Mouse (Mus musculus): Measurements from ENCODE around the gene Ankar.

Gene Ankar

DNA sequence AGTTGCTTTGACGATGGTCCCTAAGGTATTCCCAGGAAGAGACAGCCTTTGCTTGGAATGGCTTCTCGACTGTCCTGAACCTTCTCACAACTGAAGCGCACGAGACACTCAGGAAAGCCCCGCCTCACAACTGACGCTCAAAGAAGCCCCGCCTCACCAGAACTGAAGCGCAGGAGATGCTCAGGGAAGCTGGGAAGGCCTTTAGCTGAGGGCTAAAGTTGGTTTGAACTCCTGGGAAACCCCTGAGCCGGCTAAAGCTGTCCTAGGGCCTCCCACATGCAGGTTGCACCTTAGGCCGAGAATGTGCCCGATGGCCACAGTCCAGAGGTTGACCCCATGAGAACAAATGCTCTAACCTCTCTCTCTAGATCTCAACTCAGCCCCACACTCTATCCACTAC, at the start of gene Ankar:
Gene Ankar (minus strand): TSS at position 101 of the 400 bp plus-strand sequence.
- DNase-seq (ENCODE audit: low spot score), result no peak

DNA sequence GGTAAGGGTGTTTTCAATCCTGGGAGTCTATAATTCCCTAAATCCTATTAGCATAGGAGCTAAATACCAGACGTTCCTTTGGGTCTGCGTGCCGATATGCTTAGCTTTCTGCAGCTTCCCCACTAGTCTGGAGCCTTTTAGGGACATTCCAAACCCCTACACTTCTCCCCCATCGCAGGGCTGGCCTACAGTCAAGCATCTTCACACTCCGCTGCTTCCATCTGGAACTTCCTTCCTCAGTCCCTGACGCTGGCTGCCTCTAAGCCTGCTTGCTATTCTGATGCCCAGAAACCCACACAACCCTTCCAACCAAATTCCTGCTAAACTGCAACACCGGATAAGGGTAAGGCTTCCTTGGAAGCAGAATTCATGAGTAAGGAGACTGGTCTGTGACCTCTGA, 46.0 kb upstream of the Ankar start:
- no peak for DNase-seq (ENCODE audit: low spot score)

DNA sequence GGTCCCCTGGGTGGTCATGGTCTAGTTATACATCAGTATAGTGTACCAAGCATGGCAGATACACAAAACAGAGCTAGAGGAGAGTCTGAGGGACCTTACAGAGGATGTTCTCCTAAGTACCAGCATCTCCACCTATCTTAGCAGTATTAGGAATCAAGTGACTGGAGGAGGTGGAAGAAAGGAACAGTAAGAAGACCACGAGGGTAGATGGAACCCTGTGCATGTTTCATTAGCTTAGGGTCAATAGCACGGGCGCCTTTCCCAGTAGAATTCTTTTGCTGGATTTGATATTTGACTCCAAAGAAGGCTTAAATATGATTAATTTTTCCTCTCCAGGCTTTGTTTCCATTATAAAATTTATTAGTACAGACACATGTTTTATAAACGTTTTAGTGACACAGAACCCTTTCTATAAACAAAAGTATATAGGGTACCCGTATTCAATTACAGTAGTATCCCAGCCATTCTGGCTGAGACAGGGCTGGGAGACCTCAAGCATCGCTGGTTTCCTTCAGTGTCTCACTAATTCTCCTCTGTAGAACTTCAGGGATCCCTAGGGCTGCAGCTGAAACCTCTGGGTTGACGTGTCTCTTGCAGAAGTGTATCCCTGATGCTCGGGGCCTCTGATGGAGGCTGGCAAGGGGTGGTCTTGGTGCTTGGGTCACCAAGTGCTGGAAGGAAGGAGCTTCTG, 44.6 kb upstream of the Ankar start:
- DNase-seq (ENCODE audit: low spot score), result no peak

DNA sequence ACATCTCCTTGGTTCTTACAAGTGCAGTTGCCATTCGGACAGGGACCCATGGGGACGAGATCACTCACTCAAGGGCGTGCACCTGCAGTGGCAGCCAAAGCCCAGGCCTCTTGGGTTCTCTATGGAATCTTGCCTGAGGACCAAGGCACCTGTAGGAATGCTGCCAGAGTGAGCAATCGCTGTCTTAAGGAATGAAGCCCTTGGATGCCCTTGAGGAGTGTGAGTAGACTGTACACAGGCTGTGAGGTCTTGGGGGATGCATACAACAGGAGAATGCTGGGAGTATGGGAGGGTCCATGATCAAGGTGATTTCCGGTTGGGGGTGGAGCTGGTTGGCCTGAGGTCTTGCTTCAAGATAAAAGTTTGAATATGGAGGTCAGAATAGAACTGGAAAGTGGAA, 41.0 kb upstream of the Ankar start:
- DNase-seq (ENCODE audit: low spot score), result no peak

DNA sequence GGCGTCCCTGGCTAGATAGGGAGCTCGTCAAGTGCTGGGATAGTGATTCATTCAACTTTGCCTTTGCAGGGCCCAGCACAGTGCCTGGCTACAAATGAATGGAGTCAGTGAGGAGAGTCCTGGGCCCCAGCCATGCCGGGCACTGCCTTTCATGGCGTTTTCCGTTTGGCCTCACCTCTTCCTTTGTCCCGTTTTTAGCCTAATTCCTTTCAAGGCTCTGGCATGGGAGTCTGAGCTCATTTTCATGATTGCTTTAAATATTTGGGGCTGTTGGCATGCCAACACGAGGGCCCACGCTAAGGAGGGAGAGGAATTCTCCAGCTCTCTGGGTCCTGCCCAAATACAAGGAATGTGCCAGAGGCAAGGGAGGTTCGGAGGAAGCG, 39.3 kb upstream of the Ankar start:
- DNase-seq (ENCODE audit: low spot score), result no peak

DNA sequence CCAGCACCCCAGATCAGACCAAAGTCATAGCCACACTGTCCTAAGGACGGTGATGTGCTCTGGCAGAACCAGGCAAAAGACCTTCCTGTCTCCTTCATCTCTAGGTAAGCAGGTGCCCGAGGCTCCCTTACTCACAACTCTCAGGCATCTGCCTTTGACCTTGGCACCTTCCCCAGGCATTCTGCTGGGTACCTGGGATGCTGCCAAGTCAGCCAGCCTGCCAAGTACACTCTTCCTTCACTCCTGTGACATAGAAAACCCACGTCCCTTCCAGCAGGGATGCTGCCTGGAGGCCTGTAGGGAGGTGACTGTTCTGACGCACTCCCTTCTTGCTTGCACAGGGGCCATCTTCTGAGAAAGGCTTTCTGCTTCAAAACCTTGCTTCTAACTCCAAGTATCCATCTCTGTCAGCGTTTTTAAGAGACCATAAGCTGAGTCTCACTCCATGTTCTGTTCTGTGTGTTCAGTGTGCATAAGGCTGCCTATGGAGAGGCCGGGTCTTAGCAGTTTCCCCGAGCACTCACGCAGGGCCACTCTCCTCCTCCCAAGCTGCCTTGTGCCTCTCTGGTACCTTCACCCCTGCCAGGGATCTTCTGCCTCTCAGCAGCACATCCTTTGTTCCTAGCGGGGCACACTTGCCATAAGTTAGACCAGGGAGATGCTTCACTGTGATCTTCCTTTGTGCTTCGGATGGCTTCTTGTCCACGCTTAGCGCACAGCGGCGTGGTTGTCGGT, 38.7 kb upstream of the Ankar start:
- DNase-seq (ENCODE audit: low spot score), result no peak

DNA sequence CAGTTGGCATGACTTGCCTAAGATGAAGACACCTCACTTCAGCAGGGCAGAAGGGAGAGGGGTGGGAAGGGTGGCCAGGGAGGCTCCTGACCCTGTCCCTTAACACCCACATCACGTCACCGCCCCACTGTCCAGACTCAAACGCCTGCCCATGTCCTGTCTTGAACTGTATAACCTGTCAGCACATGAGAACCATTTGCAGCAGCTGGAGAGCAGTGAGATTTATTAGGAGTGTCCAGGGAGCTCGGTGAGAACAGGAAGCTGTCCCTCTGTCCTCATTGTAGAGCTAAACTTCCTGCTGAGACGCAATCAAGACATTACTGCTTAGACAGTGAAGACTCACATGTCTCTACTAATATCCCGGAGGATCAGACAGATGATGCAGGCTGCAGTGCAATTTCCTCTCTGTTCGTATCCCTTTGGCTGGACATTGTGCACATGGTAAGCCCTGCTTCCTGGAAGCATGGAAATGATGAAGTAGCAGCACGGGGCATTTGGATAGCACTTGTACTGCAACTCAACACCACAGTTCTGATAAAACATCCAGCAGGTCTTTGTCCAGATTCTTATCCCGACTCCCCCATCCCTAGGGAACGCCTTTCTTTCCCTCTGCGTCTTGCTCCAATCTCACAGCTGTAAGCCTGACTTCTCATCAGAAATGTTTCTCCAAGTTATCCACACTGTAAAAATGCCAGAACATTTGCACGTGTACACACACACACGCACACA, 36.2 kb upstream of the Ankar start:
- DNase-seq (ENCODE audit: low spot score), result no peak

DNA sequence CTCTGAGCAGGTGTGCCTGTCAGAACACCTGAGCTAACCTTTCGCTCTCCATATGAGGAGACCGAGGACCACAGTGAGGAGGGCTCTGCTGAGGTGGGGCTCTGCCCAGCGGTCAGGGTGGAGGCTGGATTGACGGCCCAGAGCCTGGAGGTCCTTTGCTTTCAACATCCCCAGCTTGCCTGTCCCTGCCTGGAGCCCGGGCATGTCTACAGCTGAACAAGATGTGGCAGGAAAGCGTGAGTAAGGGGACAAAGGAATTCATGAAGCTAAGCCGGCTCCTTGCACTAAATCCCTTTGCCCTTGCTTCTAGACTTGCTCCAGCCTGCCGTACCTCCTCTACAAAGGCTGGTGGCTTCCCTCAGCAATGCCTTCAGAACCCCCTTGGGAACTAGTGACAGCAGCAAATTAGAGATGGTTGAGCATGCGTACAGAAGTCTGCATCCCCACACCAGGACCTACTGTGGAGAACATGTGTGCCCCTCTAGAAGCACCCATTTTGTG, 32.9 kb upstream of the Ankar start:
- no peak for DNase-seq (ENCODE audit: low spot score)

DNA sequence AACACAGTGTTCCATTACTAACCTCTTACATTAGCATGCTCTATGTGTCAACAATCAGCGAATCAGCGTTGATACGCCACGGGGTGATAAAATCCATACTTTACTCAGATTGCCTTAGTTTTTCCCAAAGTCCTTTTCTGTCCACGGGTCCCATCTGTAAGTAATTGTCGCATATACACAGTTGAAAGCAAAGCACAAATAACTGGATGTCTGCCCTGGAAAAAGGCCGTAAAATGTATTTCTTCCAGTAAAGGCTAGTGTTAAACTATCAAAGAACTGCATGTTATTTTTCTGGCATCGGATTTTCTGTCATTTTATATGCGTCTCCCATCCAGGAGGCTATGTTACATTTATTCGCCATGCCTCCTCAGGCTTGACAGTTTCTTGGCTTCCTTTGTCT, 29.7 kb upstream of the Ankar start:
- DNase-seq (ENCODE audit: low spot score), result no peak

DNA sequence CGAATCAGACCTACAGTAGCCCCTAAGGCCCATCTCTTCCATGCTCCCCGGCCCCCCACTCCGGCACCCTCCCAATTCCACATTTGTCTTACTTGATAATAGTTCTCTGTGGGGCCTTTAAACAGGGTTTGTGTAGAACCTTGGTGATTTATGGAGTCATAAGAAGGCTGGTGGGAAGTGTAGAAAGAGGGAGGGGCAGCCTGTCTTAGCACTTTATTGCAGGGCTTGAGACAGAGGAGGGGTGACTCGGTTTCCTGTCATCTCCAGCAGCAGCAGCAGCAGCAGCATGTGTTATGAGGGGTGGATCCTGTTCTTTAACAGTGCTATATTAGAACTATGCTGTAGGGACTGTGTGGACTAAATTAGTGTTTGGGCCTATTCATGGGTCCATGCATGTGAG, 28.4 kb upstream of the Ankar start:
- DNase-seq (ENCODE audit: low spot score), result no peak

DNA sequence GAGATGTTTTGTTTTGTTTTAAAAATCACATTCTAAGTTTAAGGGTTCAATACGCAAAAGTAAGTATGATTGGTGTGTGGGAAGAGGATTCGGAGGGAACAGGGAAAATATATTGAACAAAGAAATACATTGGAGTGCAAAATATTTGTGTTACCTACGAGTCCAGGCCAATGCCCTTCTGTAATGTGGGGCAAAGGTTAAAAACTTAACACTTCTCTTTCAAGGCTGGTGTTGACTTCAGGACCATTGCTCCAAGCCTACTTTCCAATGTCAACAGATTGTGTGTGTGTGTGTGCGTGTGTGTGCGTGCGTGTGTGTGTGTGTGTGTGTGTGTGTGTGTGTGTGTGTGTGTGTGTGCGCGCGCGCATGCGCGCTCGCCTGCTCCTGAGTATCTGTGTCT, 25.6 kb upstream of the Ankar start:
- no peak for DNase-seq (ENCODE audit: low spot score)

DNA sequence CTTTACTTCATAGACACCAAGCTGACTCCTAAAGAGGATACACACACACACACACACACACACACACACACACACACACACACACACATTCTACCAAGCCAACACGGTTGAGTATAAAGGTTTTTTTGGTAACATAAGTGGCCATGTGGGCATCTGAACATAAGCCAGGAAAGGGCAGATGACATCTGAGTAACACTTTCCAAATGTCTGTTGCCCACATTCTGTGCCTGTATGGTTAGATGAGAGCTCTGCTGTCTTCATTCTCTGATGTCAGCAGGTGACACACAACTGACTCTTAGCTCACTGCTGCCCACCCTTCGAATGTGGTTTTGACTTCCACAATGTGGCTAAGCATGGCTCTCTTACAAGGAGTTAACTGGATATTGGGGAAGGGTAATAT, 24.0 kb upstream of the Ankar start:
- DNase-seq (ENCODE audit: low spot score), result no peak

DNA sequence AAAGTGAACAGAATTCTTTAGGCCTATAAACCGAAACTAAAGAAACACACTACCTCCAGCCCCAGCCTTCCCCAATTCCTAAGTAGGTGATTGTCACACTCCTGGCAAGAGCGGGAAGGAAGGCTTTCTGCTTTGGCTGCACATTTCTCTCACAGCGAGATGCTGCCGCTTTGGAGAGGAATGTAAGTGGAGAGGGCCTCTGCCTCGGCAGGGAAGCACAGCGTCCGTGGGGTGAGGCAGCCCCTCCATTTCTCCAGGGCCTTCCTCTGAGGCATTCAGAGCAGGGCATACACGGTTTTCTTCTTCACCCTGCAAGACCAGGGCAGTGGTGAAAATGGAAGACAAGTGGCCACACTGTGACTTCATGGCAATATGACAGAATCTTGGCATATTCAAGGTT, 22.3 kb upstream of the Ankar start:
- no peak for DNase-seq (ENCODE audit: low spot score)

DNA sequence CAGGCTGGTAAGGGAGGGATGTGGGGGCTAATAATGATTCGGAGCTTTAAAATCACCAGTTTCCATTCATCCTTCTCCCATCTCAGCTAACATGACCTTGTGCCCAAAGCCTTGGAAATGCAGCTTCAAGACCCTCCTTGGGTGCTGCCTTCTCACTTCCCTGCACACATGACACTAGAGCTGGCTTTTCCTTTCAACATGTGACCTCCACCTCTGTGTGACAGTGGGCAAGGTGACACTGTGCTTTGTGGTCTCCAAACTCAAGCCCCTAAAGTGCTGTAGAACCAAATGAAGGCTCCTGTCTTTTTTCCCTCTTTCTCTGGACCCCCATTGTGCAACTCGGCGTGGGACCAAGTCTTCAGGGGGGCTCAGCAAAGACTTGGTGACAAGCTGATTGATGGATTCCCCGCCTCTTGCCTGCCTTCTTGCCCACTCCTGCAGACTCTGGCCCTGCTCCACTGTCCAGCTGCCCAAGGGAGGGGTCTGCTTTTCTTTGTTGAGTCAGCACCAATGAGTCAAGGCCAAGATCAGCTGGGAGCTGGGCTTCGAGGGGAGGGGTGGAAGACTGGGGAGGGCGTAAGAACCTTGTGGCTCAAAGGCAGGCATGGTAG, 19.8 kb upstream of the Ankar start:
- DNase-seq (ENCODE audit: low spot score), result no peak

DNA sequence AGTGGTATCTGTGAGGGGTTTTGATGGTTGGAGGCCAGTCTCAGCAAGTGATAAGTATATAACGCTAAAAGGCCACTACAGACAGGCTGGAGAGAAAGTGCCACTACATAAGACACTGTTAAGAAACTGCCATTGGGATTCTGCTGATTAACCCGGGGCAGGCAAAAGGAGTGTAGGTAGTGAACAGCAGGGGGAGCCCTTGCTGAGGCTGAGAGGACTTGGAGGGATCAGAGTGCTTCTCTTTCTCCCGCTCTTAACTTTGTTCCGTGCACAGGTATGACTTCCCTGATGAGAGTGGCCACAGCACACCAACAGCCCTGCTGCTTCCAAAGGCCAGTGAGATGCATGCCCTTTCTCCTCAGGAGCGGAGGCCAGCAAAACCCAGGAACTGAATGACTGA, 18.5 kb upstream of the Ankar start:
- peak; percentile 31 for DNase-seq (ENCODE audit: low spot score)

DNA sequence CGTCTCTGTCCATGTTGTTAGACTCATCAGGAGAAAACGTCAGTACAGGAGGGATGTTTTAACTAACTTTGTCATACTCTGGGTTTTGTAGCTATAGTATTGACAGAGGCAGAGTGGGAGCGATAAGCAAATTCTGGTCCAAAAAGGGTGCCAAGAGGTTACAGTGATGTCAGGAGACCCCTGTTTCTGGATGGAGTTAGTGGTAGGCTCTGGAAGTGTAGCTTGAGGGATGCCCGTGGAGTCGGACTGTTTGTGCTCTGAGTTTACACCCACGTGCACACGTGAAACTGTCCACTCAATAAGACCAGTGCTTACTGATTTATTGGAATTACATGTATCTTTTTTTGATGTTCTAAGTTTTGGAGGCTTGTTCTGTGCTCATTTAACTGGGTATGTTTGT, 17.2 kb upstream of the Ankar start:
- DNase-seq (ENCODE audit: low spot score), result no peak

DNA sequence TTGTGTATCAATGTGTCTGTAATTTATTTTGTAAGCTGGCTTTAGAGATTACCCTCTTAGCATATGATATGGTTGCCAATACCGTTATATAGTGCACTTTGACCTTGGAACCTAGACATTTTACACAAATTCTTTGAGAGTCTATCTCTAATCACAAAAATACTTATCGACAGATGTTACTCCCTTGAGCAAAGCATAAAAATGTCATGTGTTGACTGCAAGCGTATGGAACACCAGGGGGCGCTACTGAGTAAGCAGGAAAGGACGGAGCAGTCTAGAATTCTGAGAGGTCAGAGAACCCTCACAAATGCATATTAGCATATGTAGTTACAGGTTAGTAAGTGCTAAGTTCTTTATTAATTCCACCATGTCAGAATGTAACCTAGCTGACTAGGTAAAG, 16.5 kb upstream of the Ankar start:
- peak; percentile 50 for DNase-seq (ENCODE audit: low spot score)

DNA sequence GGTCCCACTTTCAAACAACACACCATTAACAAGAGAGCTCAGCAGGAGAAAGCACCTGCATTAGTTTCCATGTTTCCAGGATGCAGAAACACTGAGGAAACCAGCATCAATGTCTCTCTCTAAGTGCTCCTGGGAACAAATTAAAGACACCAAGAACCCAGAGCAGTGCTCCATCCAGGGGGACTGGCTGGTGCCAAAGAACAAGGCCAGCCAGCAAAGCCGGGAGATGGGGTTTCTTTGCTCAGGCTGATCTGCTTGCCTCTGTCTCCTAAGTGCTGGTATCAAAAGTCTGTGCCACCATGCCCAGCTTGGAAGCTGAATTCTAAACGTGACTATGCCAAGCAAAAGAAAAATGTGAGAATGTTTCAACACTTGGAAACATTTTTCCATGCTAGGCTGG, 16.0 kb upstream of the Ankar start:
- no peak for DNase-seq (ENCODE audit: low spot score)

DNA sequence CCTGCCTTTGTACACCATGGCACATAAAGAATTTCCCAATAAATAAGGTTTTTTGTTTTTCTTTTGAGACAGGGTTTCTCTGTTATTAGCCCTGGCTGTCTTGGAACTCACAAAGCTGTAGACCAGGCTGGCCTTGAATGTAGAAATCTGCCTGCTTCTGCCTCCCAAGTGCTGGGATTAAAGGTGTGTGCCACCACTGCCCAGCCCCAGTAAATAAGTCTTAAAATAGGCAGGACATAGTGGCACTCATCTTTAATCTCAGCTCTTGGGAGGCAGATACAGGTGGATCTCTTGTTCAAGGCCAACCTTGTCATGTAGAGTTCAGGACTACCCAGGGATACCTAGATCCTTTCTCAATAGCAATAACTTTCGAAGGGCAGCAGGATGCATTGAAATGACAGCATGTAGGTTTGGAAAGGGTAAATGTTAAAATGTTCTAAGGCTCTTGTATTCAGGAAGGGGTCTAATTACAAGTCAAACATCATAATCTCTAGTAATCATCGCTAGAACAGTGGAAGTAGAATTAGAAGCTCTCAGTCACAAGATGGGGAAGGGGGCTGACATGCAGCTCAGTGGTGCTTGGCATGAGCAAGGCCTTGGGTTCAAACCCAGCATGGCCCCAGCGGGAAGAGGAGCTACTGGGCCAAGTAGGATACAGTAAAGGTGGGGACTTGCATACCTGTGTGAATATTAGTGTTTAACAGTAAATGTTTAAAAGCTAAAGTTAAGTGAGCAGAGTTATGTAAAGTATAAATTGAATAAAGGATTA, 15.4 kb upstream of the Ankar start:
- DNase-seq (ENCODE audit: low spot score), result no peak

DNA sequence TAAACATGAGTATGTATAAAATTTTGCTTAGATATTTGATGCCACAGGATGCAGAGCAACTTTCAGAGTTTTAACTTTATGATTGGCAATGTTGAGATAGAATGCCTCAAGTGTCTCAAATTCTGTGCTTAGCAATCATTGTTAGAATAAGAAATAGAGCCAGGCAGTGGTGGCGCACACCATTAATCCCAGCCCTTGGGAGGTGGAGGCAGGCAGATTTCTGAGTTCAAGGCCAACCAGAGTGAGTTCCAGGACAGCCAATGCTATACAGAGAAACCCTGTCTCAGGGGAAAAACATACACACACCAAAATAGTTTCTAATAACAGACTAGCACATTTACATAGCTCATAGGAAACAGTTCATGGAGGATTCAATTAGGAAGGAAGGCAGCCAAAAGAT, 14.7 kb upstream of the Ankar start:
- no peak for DNase-seq (ENCODE audit: low spot score)

DNA sequence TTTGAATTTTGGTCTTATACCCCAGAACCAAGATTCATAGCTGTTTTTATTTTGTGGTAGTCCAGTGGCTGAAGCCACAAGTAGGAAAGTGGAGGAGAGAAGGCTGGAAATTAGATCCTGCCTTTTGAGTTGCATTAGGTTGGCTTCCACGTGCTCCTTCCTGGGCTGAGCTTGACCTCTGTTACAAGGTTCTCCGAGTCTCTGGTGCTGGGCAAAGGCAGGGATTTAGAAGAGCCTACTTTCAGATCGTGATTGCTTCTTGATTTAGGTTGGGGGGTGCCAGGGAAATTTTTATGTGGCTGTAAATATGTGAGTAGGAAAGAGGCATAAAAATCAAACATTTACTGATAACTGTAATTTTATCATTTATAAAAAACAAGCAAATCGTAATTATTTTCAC, 14.2 kb upstream of the Ankar start:
- DNase-seq (ENCODE audit: low spot score), result no peak

DNA sequence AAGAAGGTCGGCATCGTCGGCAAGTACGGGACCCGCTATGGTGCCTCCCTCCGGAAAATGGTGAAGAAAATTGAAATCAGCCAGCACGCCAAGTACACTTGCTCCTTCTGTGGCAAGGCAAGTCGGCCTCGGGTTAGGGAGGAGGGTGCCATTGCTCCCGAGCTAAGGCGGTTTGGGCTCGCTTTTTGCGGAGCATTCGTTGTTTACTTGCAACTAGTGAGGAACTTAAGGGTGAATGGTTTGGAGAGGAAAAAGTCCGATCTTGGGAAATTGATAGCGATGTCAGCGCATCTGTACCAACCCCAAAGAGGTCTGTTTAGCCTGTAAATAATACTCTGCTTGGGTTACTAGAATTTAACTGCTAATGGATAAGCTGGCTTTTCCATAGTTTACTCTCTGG, 11.3 kb upstream of the Ankar start:
- DNase-seq (ENCODE audit: low spot score), result no peak
